Comparison of ENCODE assay signal across 8 mouse cellular contexts in the genomic region with DNA sequence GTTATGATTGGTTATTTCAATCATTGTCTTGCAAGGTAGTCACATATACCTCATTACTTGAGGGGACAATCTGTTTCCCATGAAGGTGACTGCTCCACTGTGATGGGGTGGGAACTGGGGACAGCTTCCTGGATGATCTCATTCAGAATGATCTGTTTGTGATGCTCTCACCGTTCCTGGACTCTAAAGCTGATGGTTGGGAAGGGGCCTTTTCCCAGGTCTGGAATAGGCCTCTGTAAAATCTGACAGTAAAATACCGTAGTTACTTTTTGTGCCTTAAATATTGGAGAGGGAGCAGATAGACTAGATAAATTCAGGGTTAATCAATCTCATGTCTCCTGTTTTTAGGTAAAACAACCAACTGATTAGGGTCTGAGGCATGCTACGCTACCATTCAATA. TPM values are rescaled to one million over a fixed set of nuclear protein-coding genes. Genes with fewer than 3 reads are reported as not detected.
DNase-seq lines count a peak whose midpoint lies in the region; ATAC-seq and TF ChIP-seq lines count a peak whose summit lies in the region.

A gene (minus strand): TSS at position 101 of the 400 bp plus-strand sequence.

- no peak for DNase-seq in cerebellum, adult 2 months
- no peak for DNase-seq in cerebellum, postnatal 14 days
- DNase-seq in adrenal gland, adult 18-20 months (ENCODE audit: low spot score in 2 of 2) = no peak
- DNase-seq in forebrain, postnatal 0 days = no peak
- no peak for DNase-seq in liver, postnatal 0 days
- no peak for DNase-seq in urinary bladder, postnatal 4 days (ENCODE audit: low spot score in 2 of 2)
- DNase-seq in cerebellum, postnatal 4 days (ENCODE audit: low spot score in 2 of 2) = no peak

- H3K27me3 ChIP-seq in cerebellum, adult 2 months (ENCODE audit: control insufficient read depth, insufficient read depth, low read length) = no peaks in the 10 kb centered on the region
- H3K27me3 ChIP-seq in forebrain, postnatal 0 days (ENCODE audit: insufficient read depth, low read length) = no peaks in the 10 kb centered on the region
- H3K27me3 ChIP-seq in hindbrain, embryonic 15.5 days = no peaks in the 10 kb centered on the region
- H3K27me3 ChIP-seq in liver, postnatal 0 days (ENCODE audit: insufficient read depth, low read length) = no peaks in the 10 kb centered on the region

- H3K27ac ChIP-seq in cerebellum, adult 2 months (ENCODE audit: insufficient read depth, low read length) = no peak within 1 kb of the TSS
- H3K27ac ChIP-seq in forebrain, postnatal 0 days (ENCODE audit: low read depth, low read length) = 0 out of 2 replicates have a peak within 1 kb of the TSS, but pooled peaks have one; percentile 91
- H3K27ac ChIP-seq in hindbrain, embryonic 15.5 days (replicated peaks) = peak within 1 kb of the TSS; percentile 91
- H3K27ac ChIP-seq in liver, postnatal 0 days (ENCODE audit: low read depth) = peak within 1 kb of the TSS; percentile 95; the same call in 1 of the 2 replicates

- H3K4me2 ChIP-seq in forebrain, postnatal 0 days (ENCODE audit: low read depth) = peak within 1 kb of the TSS; percentile 69
- peak within 1 kb of the TSS; percentile 70 for H3K4me2 ChIP-seq in hindbrain, embryonic 15.5 days
- peak within 1 kb of the TSS; percentile 97 for H3K4me2 ChIP-seq in liver, postnatal 0 days (ENCODE audit: low read depth, low read length)

- 0 out of 2 replicates have a peak, but pooled peaks cover 3% of the 10 kb centered on the region for H3K36me3 ChIP-seq in forebrain, postnatal 0 days (ENCODE audit: insufficient read depth)
- peaks cover 8% of the 10 kb centered on the region for H3K36me3 ChIP-seq in hindbrain, embryonic 15.5 days
- peaks cover 5% of the 10 kb centered on the region for H3K36me3 ChIP-seq in liver, postnatal 0 days (replicated peaks; ENCODE audit: insufficient read depth, low read length)

- peak within 1 kb of the TSS; percentile 92 for H3K4me3 ChIP-seq in cerebellum, adult 2 months (replicated peaks; ENCODE audit: insufficient read depth, low read depth, low read length)
- peak within 1 kb of the TSS; percentile 74 for H3K4me3 ChIP-seq in forebrain, postnatal 0 days (ENCODE audit: low read depth, low read length)
- H3K4me3 ChIP-seq in hindbrain, embryonic 15.5 days = peak within 1 kb of the TSS; percentile 84
- H3K4me3 ChIP-seq in liver, postnatal 0 days (ENCODE audit: low read depth, low read length) = peak within 1 kb of the TSS; percentile 94

- H3K9ac ChIP-seq in forebrain, postnatal 0 days = no peak within 1 kb of the TSS; the same call in 1 of the 2 replicates
- H3K9ac ChIP-seq in hindbrain, embryonic 15.5 days = peak within 1 kb of the TSS; percentile 84; the same call in 1 of the 2 replicates
- peak within 1 kb of the TSS; percentile 95 for H3K9ac ChIP-seq in liver, postnatal 0 days (replicated peaks)

- no peak for TF ChIP-seq POLR2A in cerebellum, adult 2 months (IDR thresholded peaks at IDR 0.05; ENCODE audit: borderline replicate concordance, insufficient read depth, low read length)

- no peak for TF ChIP-seq EP300 in liver, postnatal 0 days (IDR thresholded peaks at IDR 0.05; ENCODE audit: low read depth)

- no peaks in the 10 kb centered on the region for H3K9me3 ChIP-seq in forebrain, postnatal 0 days (ENCODE audit: low read length)
- H3K9me3 ChIP-seq in hindbrain, embryonic 15.5 days = no peaks in the 10 kb centered on the region
- H3K9me3 ChIP-seq in liver, postnatal 0 days (ENCODE audit: low read length) = no peaks in the 10 kb centered on the region

- WGBS in cerebellum, adult 2 months = 92% methylated on average over 3 of the region's 3 CpGs
- 89% methylated on average over 3 of the region's 3 CpGs for WGBS in forebrain, postnatal 0 days
- WGBS in hindbrain, embryonic 15.5 days = 90% methylated on average over 3 of the region's 3 CpGs
- 83% methylated on average over 3 of the region's 3 CpGs for WGBS in liver, postnatal 0 days (ENCODE audit: insufficient replicate concordance)

- no peaks in the 10 kb centered on the region for H3K4me1 ChIP-seq in cerebellum, adult 2 months (ENCODE audit: control insufficient read depth, insufficient read depth, low read length)
- H3K4me1 ChIP-seq in forebrain, postnatal 0 days (ENCODE audit: insufficient read depth) = no peaks in the 10 kb centered on the region
- H3K4me1 ChIP-seq in hindbrain, embryonic 15.5 days (replicated peaks) = peaks cover 14% of the 10 kb centered on the region
- H3K4me1 ChIP-seq in liver, postnatal 0 days (ENCODE audit: insufficient read depth) = peaks cover 6% of the 10 kb centered on the region; the same call in 1 of the 2 replicates

- TF ChIP-seq CTCF in cerebellum, adult 2 months (IDR thresholded peaks at IDR 0.05; ENCODE audit: borderline replicate concordance, insufficient read depth, low read depth, low read length) = no peak
- no peak for TF ChIP-seq CTCF in forebrain, postnatal 0 days (IDR thresholded peaks at IDR 0.05; ENCODE audit: low read depth)
- TF ChIP-seq CTCF in liver, postnatal 0 days (IDR thresholded peaks at IDR 0.05; ENCODE audit: low read depth) = no peak

- ATAC-seq in forebrain, postnatal 0 days = no peak
- no peak for ATAC-seq in hindbrain, embryonic 15.5 days (ENCODE audit: low FRiP score, low read depth)
- ATAC-seq in liver, postnatal 0 days = no peak

RNA-seq across cellular contexts. Expression of the gene that starts here (rescaled TPM):
- 87.5 and 91.6 TPM in 2 replicates for polyA plus RNA-seq in cerebellum, adult 2 months (2012; rRNA removed)
- total RNA-seq in adrenal gland, adult 18-20 months (2021) = 10 to 100 TPM; 31.6 to 35.5 TPM
- total RNA-seq in forebrain, postnatal 0 days (2014; rRNA removed) = 80.2 and 85.6 TPM in 2 replicates
- 80.2 and 81.2 TPM in 2 replicates for polyA plus RNA-seq in forebrain, postnatal 0 days (2015; fragmentation: Nextera tagmentation; extraction: Ambion mirVana)
- polyA plus RNA-seq in hindbrain, embryonic 15.5 days (2015; fragmentation: Nextera tagmentation; extraction: Ambion mirVana) = 67.5 and 71.1 TPM in 2 replicates
- 42.2 and 47.9 TPM in 2 replicates for polyA plus RNA-seq in liver, postnatal 0 days (2015; fragmentation: Nextera tagmentation; extraction: Ambion mirVana)
